Mouse (Mus musculus) olfactory bulb, adult 2 months (tissue): ENCODE measurements around the gene Wdr82.

Source experiments
- CTCF ChIP-seq: fragments of 200-500 bp; IDR thresholded peaks from 2 replicates; pipeline ENCODE4 v1.5.1; 2012; ENCODE audit warnings: low read depth, mild to moderate bottlenecking, low read length, moderate library complexity; ENCODE audit not compliant: insufficient read depth
- POLR2A ChIP-seq: fragments of 200-500 bp; IDR thresholded peaks from 2 replicates; pipeline ENCODE4 v1.6.1; 2012; ENCODE audit warnings: mild to moderate bottlenecking, low read depth, low read length, moderate library complexity; ENCODE audit not compliant: insufficient read depth

DNA sequence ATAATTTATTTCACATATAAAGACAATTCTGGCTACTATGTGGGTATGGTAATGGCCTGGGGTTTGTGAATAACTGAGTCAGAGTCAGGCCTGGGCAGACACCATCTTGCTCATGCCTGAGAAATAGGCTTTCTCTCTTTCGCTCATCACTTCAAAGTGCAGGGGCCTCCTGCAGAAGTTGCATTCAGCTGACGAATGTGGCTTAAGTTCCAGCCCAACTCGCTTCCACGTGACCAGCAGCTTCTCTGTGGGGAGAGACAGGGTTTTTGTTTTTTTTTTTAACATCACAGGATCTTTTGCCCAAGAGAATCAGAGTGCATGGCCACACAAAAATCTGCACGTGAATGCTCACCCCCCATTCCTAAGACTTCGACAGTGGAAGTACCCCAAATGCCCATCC is 63.2 kb downstream of the Wdr82 start:
- TF ChIP-seq POLR2A (no peak), CTCF (no peak)
